Mouse (Mus musculus) retina, postnatal 7 days (tissue): ENCODE measurements around the gene Mrps33.

Source experiments
- DNase-seq: peaks from one replicate; pipeline ENCODE4 v3.0.0-alpha.2; 2012; ENCODE audit warnings: low read depth, low spot score

Mrps33 gene

GRCm38 (mm10) chr6:39810612-39811116 is at the start of gene Mrps33:
Gene Mrps33 (minus strand): TSS chr6:39810988.
- peak; percentile 91 for DNase-seq

GRCm38 (mm10) chr6:39849667-39850066 is 38.9 kb upstream of the Mrps33 start:
- DNase-seq = no peak

DNA sequence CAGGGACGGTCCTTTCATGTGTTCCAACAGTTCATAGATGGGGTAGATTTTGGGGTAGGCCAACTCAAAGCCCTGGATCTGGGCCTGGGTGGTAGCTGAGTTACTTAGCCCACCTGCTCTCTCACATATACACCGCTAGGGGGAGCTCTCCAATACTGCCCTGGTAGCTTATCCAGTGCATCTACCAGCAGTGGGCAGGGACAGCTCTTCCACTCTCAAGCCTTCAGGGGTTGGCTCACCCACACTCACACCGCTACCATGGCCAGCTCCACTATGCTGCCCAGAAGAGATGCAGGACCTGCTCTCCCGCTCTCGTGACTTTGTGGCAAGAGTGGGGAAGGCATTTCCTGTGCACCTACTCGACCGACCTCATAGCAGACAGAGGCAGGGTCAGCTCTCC is 38.0 kb upstream of the Mrps33 start:
- DNase-seq = peak; percentile 3

GRCm38 (mm10) chr6:39847538-39847937 is 36.8 kb upstream of the Mrps33 start:
- DNase-seq = no peak

GRCm38 (mm10) chr6:39843698-39844342 is 33.0 kb upstream of the Mrps33 start:
- no peak for DNase-seq

DNA sequence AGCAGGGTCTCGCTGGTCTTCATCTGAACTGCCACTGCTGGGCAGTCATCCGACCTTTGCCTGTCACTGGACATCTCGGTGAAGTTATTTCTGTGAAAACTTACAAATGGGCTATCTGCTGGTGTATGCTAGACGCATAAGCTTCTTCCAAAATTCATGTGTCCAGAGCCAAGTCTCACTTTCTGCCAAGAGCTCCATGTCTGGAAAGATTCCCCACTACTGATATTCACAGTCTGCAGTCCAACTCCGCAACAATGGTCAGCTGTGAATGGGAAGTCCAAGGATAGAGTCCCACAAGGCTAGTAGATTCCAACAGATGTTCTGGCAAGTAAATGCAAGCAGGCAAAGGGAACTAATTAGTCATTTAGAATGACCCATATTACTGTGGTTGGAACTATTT is 17.9 kb upstream of the Mrps33 start:
- no peak for DNase-seq

DNA sequence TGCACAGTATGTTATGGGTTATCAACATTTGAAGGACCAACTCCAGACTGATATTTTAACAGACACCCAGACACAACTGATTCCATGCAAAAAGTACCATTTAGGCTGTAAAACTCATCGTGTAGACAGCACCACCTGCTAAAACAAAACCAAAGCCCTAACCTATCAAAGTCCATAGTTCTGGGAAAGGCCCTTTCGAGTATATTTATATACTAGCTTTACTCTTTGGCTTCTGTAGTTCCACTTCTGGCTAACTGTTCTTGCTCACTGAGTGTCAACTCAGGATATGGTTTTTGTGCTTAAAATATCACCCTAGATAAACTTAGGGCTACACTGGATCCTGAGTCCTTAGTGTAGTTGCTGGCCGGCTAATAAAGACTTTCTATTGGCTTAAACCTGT is 10.5 kb upstream of the Mrps33 start:
- DNase-seq = no peak

GRCm38 (mm10) chr6:39818922-39819321 is 8.1 kb upstream of the Mrps33 start:
- DNase-seq = no peak

DNA sequence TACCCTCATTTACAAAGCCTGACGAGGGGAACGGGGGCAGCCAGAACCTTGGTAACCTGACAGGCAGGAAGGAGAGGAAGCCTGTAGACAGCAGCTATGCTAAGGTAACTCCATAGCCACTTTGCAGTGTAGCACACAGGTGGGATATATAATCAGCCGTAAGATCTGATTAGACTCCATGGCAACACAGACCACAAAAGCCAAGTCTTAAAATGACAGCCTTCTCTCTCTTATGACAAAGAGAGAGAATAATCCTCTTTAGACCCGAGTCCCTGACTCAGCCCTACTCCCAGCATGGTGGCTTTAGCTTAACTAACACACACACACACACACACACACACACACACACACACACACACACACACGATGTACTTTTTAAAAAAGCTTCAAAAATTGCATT is 2.3 kb downstream of the Mrps33 start:
- peak; percentile 62 for DNase-seq

GRCm38 (mm10) chr6:39807050-39807560 is 3.7 kb downstream of the Mrps33 start:
- DNase-seq = no peak

DNA sequence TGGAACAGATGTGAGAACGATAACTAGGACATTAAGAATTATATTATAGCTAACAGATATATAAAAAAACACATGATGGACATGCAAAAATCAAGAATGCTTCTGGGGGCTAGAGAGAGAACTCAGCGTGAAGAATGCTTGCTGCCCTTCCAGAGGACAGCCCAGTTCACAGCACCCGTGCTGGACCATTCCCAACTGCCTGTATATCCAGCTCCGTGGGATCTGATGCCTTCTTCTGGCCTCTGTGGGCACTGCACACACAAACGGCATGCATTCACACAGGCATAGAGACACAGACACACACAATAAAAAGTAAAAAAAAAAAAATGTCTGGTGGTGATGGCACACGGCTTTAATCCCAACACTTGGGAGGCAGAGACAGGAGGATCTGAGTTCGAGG is 4.5 kb downstream of the Mrps33 start:
- no peak for DNase-seq

GRCm38 (mm10) chr6:39805916-39806315 is 4.9 kb downstream of the Mrps33 start:
- no peak for DNase-seq

- no peak for DNase-seq
These were observed 9.8 kb downstream of the Mrps33 start for GRCm38 (mm10) chr6:39800977-39801376.

DNA sequence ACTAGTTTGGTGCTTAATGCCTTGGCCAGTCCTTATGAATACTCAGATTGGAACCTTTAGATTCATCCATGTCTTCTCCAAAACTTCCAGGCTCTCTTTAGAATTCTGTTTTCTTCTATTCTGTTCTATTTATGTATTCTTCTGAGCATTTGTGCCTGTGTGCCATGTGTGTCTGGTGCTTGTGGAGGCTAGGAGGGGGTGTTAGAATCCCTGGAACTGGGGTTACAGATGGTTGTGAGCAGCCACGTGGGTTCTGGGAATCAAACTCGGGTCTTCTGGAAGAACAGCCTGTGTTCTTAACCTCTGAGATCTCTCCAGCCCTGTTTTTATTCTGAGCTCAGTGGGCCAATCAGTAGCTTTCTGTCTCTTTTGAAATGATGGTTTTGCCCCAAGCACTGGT is 13.7 kb downstream of the Mrps33 start:
- DNase-seq = no peak

GRCm38 (mm10) chr6:39796150-39796549 is 14.6 kb downstream of the Mrps33 start:
- no peak for DNase-seq

DNA sequence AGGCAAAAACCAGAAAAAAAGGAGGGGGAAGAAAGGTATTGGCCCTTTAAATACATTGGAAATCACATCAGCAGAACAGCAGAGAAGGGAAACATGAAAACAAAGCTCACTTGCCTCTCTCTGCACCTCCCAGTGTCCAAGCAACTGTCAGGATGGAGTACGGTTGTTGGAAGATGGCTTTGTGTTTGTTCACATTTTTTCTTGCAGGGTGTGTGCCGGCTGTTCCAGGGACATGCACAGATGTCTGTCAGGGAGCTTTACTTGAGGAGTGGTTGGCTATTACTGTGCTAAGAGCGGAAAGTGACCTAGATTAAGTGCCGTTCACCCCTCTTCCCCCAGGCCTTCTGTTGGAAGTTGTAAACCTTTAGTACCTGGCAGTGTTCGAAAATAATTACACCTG is 19.0 kb downstream of the Mrps33 start:
- DNase-seq = no peak

DNA sequence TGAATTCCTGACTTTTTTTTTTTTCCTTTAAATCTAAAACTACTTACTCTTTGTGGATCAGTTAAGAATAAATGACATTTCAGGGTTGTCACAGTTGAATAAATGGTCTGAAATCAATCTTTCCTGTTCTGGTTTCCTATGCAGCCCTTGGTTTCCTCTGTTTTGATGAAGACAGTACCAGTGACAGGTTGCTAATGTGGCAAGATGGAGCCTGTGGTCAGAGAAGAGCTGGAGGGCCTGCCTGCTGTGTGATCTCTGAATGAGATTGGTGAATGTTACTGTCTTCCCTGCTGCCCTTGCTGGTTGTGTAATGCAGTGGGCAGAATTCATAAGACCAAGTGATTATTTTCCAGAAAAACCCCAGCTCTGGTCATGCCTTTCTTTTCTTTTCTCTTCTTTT is 22.4 kb downstream of the Mrps33 start:
- no peak for DNase-seq

DNA sequence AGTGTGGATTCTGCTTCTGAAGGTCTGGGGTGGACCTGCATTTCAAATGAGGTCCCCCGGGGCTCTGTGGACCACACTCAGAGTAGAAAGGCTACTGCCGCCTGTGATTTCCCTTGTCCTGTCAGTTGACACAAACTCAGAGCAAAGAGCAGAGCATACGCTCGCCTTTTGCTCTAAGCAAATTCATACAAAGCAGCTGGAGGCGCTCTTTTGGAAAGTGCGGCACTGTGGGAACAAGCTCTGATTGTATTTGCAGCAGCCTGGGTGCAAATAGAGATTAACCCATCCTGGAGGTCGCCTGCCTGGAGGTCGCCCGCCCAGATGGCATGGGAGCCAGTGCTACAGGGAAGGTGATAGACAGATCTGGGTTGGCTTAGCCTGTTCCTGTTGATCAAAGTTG is 23.0 kb downstream of the Mrps33 start:
- no peak for DNase-seq

DNA sequence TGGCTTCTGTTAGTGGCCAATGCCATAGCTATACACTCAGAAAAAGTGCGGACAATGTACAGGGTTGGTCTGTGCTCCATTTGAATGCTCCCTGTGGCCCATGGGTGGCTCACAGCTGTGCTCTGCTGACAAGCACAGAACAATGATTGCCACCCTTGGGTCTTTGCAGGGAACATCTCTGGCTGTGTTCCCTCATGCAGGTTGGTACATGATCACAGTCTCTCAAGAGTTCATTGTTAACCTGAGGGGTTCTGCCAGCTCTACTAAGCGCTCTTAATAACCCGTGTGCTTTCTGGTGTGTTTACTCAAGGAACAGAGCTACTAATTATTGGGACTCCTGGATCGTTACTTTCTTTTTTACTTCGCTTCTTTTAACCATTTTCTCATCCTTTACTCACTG is 24.8 kb downstream of the Mrps33 start:
- DNase-seq = no peak

- DNase-seq = no peak
These were observed 27.3 kb downstream of the Mrps33 start for GRCm38 (mm10) chr6:39783521-39783920.

- DNase-seq = no peak
These were observed 28.2 kb downstream of the Mrps33 start for GRCm38 (mm10) chr6:39782618-39783017.

DNA sequence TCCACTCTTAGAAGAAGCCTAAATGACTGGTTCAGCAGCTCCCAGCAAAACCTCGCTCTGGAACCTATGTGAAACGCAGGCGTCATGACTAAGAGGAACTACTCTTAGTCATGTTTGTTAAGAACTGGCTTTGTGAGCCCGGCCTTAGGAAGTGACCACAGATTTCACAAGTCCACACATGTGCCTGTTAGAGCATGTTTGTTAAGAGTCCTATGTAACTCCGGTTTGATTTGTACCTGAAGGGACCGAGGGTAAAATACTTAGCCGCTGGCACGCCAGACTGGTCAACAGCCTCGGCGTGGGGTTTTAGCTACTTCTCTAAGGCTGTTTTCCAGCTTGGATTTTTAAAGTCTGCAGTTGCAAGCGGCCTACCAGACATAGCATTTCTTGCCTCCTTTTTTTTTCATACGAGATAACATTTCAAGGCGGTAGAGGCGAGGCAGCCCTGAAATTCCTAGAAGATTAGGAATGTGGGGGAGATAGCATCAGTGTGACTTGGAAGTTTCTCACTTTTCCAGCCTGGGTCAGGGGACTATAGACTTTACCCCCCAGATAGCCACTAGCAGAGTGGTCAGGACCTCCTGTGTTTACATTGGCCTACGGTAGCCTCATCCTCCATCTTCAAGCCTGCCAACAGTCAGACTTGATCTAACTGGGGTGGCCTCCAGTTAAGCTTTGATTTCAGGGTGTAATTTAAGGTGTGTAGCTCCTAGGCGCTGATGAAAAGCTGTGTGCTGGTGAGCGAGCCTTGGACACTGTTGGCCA is 28.8 kb downstream of the Mrps33 start:
- DNase-seq = no peak
